Mouse (Mus musculus): ENCODE data around the gene Sf3a2.

DNA sequence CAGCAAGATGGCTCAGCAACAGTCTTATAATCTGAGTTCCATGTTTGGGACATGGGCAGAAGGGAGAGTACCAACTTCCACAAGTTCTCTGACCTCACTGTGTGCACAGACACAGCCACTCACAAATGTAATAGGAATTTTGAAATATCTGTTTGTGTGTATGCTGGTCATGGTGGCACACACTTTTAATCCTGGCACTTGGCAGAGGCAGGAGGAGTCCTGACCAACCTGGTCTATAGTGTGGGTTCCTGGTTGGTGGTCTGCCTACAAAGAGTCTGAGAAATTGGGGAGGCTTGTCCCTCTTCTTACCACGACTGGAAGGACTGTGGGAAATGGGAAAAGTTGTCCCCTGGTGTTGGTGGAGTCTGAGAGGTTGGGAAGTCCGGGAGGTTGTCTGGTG, 41.5 kb upstream of the Sf3a2 start:
- TF ChIP-seq CTCF (IDR thresholded peaks at IDR 0.05; ENCODE audit: control insufficient read depth, insufficient read depth, insufficient replicate concordance, low read depth, low read length) (no peak), POLR2A (IDR thresholded peaks at IDR 0.05; ENCODE audit: control insufficient read depth, low read depth, low read length) (no peak)
